Mouse (Mus musculus) limb, embryonic 11.5 days (tissue): ENCODE data around the gene Olfr878. TPM values are rescaled to one million over a fixed set of nuclear protein-coding genes. Genes with fewer than 3 reads are reported as not detected.

Source experiments
- ATAC-seq: fragments of 200-750 bp; cut with Nextera tagmentation; 2 replicates; pipeline ENCODE4 v1.8.0; 2017; ENCODE audit warnings: low read depth; ENCODE audit not compliant: insufficient number of reproducible peaks, low FRiP score, low TSS enrichment
- DNase-seq: peaks from one replicate; pipeline ENCODE4 v3.0.0-alpha.2; 2015; ENCODE audit warnings: low spot score
- H3K27ac ChIP-seq: fragments of 300-500 bp; sonication (generic); replicated peaks from 2 replicates; pipeline ENCODE4 v1.5.1; 2014; ENCODE audit warnings: low read depth, mild to moderate bottlenecking, low read length
- H3K27me3 ChIP-seq: fragments of 300-500 bp; sonication (generic); 2 replicates; pipeline ENCODE4 v1.6.1; 2014; ENCODE audit warnings: mild to moderate bottlenecking, low read length, mixed read lengths; ENCODE audit not compliant: control insufficient read depth, insufficient read depth
- H3K36me3 ChIP-seq: fragments of 300-500 bp; sonication (generic); 2 replicates; pipeline ENCODE4 v1.6.1; 2014; ENCODE audit warnings: mild to moderate bottlenecking, low read length, moderate library complexity, mixed read lengths; ENCODE audit not compliant: control insufficient read depth, insufficient read depth
- H3K4me1 ChIP-seq: fragments of 300-500 bp; sonication (generic); 2 replicates; pipeline ENCODE4 v1.6.1; 2014; ENCODE audit warnings: low read length, mixed read lengths; ENCODE audit not compliant: control insufficient read depth, insufficient read depth
- H3K4me2 ChIP-seq: fragments of 300-500 bp; sonication (generic); 2 replicates; pipeline ENCODE4 v1.6.1; 2014; ENCODE audit warnings: low read depth, mild to moderate bottlenecking, moderate library complexity; ENCODE audit not compliant: severe bottlenecking
- H3K4me3 ChIP-seq: fragments of 300-500 bp; sonication (generic); 2 replicates; pipeline ENCODE4 v1.5.1; 2014; ENCODE audit warnings: low read depth, low read length
- H3K9ac ChIP-seq: fragments of 300-500 bp; sonication (generic); 2 replicates; pipeline ENCODE4 v1.6.1; 2014; ENCODE audit warnings: mild to moderate bottlenecking, low read length
- H3K9me3 ChIP-seq: fragments of 300-500 bp; sonication (generic); 2 replicates; pipeline ENCODE4 v1.6.1; 2016; ENCODE audit warnings: low read length; ENCODE audit not compliant: control insufficient read depth
- WGBS: fragments of 180-500 bp; shearing (Covaris S2); extraction: QIAGEN DNeasy Blood & Tissue Kit; methylation state at CpG from one replicate; pipeline ENCODE4 v1.1.7; 2014; 5-methylcytosine and 5-hydroxymethylcytosine counted together
- polyA plus RNA-seq: library from polyadenylated mRNA; unstranded; fragments of >200 nt; fragmentation: Nextera tagmentation; extraction: Ambion mirVana; gene quantifications from 2 replicates; pipeline ENCODE4 v1.2.1, GENCODE M21; 2014

Olfr878 gene
- not detected in 2 replicates for polyA plus RNA-seq

DNA sequence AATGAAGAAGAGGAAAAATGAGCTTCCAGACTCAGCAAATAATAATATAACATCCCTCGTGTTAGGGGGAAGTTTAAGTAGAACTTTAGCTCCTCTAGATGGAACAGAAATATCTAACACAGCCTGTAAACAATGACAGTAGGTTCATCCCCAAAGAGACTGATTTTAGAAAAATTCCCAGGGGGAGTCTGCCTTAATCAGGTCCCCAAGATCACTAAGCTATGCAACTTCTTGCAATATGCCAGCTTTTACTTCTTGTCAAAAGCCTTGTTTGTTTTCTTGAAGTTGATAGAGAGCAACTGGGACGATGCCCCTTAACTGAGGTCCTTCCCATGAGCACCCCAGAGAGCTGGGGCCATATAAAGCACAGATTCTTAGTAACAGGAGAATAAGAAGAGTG lies at the start of gene Olfr878:
Olfr878 (plus strand) TSS at position 301 of the 400 bp plus-strand sequence.
- Histone ChIP-seq H3K27me3 (no peaks in the 10 kb centered on the region), H3K27ac (no peak within 1 kb of the TSS), H3K4me2 (no peak within 1 kb of the TSS), H3K36me3 (no peaks in the 10 kb centered on the region), H3K9ac (no peak within 1 kb of the TSS), H3K4me1 (no peaks in the 10 kb centered on the region), H3K9me3 (no peaks in the 10 kb centered on the region), H3K4me3 (no peak within 1 kb of the TSS)
- no peak for ATAC-seq
- DNase-seq, result no peak
- 73% methylated on average over 2 of the region's 2 CpGs for WGBS

DNA sequence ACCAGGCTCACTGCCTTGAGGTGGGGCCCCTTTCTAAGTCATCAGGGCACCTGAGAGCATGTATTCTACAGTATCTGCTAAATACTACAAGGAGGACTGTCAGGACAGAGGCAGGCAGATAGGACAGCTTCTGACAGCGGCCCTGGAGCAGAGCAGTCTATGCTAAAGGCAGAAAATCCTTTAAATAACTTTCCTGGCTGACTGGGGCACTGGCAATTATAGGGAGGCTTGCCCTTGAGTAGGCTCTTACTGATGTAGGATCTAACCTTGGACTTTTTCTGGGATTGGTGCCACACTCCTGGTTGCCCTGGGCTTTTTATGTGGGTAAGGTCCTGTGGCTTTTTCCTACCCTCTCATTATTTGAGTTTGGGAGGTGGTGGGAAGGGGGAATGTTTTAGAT lies 47.4 kb upstream of the Olfr878 start:
- Histone ChIP-seq H3K9me3 (no peaks in the 10 kb centered on the region), H3K4me3 (no peak overlapping the region), H3K27ac (no peak overlapping the region), H3K27me3 (no peaks in the 10 kb centered on the region), H3K36me3 (no peaks in the 10 kb centered on the region), H3K4me2 (no peak overlapping the region), H3K9ac (no peak overlapping the region), H3K4me1 (no peaks in the 10 kb centered on the region)
- WGBS, result 62% methylated on average over 1 of the region's 1 CpGs
- ATAC-seq (no peak), DNase-seq (no peak)

DNA sequence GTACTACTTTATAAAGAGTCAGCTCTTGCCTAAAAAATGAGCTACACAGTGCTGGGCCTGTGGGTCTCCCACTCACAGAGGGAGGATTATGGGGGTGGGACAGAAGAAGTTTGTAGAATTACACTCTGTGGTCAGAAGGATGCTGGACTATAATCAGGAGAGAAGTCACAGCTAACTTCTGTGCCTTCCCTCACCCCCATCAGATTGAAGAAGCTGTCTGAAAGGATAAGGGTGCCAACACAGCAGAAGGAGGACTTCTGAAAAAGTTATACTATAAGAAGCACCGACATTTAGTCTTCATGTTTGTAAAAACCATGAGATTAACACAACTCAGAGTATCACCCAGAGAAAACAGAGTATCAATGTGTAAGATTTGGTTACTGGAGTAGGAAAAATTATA lies 46.5 kb upstream of the Olfr878 start:
- 88% methylated on average over 1 of the region's 1 CpGs for whole genome bisulfite sequencing
- DNase-seq (no peak), ATAC-seq (no peak)

DNA sequence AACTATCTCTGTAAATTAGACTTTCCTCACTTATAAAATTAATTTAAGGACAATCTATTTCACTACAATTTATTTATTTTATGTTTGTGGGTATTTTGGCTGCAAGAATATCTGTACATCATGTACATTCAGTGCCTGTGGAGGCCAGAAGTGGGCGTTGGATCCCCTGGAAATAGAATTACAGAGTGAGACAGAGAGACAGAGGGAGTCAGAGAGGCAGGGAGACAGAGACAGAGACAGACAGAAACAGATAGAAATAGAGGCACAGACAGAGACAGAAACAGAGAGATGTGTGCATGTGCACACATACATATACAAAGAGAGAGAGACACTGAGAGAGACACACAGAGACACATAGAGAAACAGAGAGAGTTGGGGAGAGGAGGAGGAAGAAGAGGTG lies 46.1 kb upstream of the Olfr878 start:
- no peaks in the 10 kb centered on the region for H3K4me1 ChIP-seq
- no peak for ATAC-seq
- WGBS, result 54% methylated on average over 1 of the region's 1 CpGs
- H3K27me3 ChIP-seq, result no peaks in the 10 kb centered on the region
- H3K27ac ChIP-seq, result no peak overlapping the region
- H3K36me3 ChIP-seq, result no peaks in the 10 kb centered on the region
- H3K4me3 ChIP-seq, result no peak overlapping the region
- no peak overlapping the region for H3K9ac ChIP-seq
- DNase-seq, result no peak
- H3K9me3 ChIP-seq, result no peaks in the 10 kb centered on the region
- H3K4me2 ChIP-seq, result no peak overlapping the region

More for the DNA sequence above, 46.5 kb upstream of the Olfr878 start:
- no peaks in the 10 kb centered on the region for H3K36me3 ChIP-seq
- H3K9me3 ChIP-seq, result no peaks in the 10 kb centered on the region
- no peaks in the 10 kb centered on the region for H3K27me3 ChIP-seq
- H3K4me3 ChIP-seq, result no peak overlapping the region
- H3K4me2 ChIP-seq, result no peak overlapping the region
- no peak overlapping the region for H3K9ac ChIP-seq
- no peaks in the 10 kb centered on the region for H3K4me1 ChIP-seq
- no peak overlapping the region for H3K27ac ChIP-seq

DNA sequence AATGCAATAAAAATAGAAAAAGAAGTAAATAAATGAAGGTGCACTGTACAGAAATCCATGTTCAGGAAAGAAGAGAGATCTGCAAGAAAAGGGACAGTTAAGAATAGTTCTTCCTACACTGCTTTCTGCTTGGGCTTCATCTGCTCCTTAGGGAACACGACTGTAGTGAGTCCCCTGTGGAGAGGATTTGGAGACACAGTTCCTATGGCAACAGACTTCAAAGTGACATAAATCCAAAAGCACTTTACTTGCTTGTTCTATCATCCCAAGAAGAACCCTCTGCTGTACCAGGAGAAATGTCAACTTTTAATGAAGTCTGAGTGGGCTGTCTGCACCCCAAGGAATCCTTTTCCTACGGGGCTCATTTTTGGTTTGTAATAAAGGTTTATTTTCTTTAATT lies 26.7 kb upstream of the Olfr878 start:
- H3K9ac ChIP-seq, result no peak overlapping the region
- DNase-seq (no peak), ATAC-seq (no peak)
- H3K4me1 ChIP-seq, result no peaks in the 10 kb centered on the region
- 34% methylated on average over 2 of the region's 2 CpGs for WGBS
- no peaks in the 10 kb centered on the region for H3K9me3 ChIP-seq
- no peaks in the 10 kb centered on the region for H3K36me3 ChIP-seq
- no peaks in the 10 kb centered on the region for H3K27me3 ChIP-seq
- no peak overlapping the region for H3K4me2 ChIP-seq
- no peak overlapping the region for H3K4me3 ChIP-seq
- no peak overlapping the region for H3K27ac ChIP-seq

DNA sequence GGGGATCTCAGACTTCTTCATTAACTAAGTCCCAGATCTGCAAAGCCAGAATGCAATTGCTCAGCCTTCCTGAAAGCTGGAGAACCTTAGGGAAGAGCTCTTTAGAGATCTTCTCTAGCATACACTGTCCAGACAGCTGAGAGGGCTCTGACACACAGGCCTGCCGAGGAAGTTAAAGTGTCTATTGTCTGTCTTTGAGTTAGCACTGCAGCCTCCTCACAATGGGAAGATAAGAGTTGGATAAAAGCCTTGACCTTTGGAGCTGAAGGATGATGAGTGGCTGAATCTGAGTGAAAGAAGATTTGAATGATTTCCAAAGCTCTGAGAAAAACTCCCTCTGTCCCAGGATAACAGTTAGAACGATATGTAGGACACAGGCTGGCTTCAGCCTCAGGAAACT lies 21.0 kb upstream of the Olfr878 start, which contains the start of gene Olfr145:
Olfr145 (plus strand) TSS at position 64 of the 400 bp plus-strand sequence.
- H3K36me3 ChIP-seq, result no peaks in the 10 kb centered on the region
- no peak within 1 kb of the TSS for H3K4me3 ChIP-seq
- 64% methylated on average over 2 of the region's 2 CpGs for WGBS
- no peak within 1 kb of the TSS for H3K4me2 ChIP-seq
- no peaks in the 10 kb centered on the region for H3K27me3 ChIP-seq
- H3K9me3 ChIP-seq, result no peaks in the 10 kb centered on the region
- DNase-seq (no peak), ATAC-seq (no peak)
- no peaks in the 10 kb centered on the region for H3K4me1 ChIP-seq
- no peak within 1 kb of the TSS for H3K27ac ChIP-seq
- no peak within 1 kb of the TSS for H3K9ac ChIP-seq

DNA sequence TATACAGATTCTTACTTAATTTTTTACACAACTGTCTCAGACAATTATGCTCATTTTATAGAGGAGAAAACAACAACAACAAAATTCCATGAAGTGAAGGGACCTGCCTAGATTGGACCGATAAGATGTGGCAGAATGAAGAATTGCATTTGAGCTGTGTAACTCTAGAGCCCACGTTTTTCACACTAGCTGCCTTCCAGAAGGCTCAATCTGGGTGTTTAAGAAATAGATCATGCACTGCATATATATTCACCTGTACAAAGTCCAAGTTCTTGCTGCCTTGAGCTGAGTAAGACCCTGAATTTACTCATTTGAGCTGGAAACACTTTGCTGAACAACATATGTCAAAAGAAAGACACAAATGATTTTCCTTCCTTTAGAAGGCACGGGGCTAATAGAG lies 12.1 kb upstream of the Olfr878 start:
- H3K4me3 ChIP-seq, result no peak overlapping the region
- H3K27ac ChIP-seq, result no peak overlapping the region
- ATAC-seq (no peak), DNase-seq (no peak)
- H3K4me2 ChIP-seq, result no peak overlapping the region
- H3K36me3 ChIP-seq, result no peaks in the 10 kb centered on the region
- H3K9ac ChIP-seq, result no peak overlapping the region
- WGBS, result 76% methylated on average over 3 of the region's 3 CpGs
- H3K4me1 ChIP-seq, result no peaks in the 10 kb centered on the region
- no peaks in the 10 kb centered on the region for H3K27me3 ChIP-seq
- no peaks in the 10 kb centered on the region for H3K9me3 ChIP-seq

DNA sequence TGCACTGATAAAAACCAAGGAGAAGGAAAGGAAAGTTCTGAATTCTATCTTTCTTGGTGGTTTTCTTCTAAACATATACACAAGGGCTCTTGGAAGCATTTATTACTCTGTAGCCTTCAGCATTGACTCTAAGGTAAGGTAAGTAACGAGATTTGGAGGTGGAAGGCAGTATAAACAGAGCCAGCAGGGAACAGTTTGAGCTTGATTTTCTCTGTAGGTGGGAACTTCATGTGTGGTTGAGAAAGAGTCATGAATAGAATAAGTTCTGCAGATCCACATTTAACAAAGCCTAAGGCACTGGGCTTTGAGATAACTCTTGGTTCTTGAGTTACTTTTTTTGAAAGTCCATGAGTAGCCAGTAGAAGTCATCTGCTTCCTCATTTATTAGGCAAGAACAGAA lies 378 bp downstream of the Olfr878 start:
- no peaks in the 10 kb centered on the region for H3K27me3 ChIP-seq
- no peak overlapping the region for H3K9ac ChIP-seq
- 51% methylated on average over 1 of the region's 1 CpGs for WGBS
- H3K36me3 ChIP-seq, result no peaks in the 10 kb centered on the region
- no peaks in the 10 kb centered on the region for H3K9me3 ChIP-seq
- H3K4me3 ChIP-seq, result no peak overlapping the region
- no peak overlapping the region for H3K27ac ChIP-seq
- ATAC-seq (no peak), DNase-seq (no peak)
- no peaks in the 10 kb centered on the region for H3K4me1 ChIP-seq
- H3K4me2 ChIP-seq, result no peak overlapping the region

DNA sequence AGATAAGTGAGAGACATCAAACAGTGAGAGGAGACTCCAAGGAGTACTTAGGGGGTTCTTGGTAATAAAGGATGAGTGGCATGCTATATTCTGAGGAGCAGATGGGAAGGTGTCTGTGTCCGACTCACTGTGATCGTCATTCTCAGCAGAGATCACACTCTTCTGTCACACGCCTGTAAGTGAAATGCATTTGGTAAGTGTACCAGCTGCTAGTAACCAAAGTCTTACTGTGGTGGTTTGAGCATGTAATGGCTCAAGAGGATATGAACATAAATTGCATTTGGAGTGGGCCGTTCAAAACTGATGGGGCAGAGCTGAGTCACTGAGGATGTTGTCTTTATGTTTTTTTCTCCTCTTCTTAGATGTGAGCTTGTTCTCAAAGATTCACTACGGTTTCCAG lies 6.6 kb downstream of the Olfr878 start:
- 81% methylated on average over 5 of the region's 5 CpGs for WGBS
- H3K27ac ChIP-seq, result no peak overlapping the region
- no peak overlapping the region for H3K4me2 ChIP-seq
- no peaks in the 10 kb centered on the region for H3K9me3 ChIP-seq
- ATAC-seq, result no peak
- no peaks in the 10 kb centered on the region for H3K36me3 ChIP-seq
- no peak overlapping the region for H3K4me3 ChIP-seq
- H3K27me3 ChIP-seq, result no peaks in the 10 kb centered on the region
- DNase-seq, result no peak
- no peak overlapping the region for H3K9ac ChIP-seq
- no peaks in the 10 kb centered on the region for H3K4me1 ChIP-seq
